Mouse (Mus musculus): ENCODE data around the gene Pnpla7. TPM values are rescaled to one million over a fixed set of nuclear protein-coding genes. Genes with fewer than 3 reads are reported as not detected.
A peak's percentile ranks its signal among the peaks of the same experiment; 100 is the strongest.
"Not testable (repeated sequence)": the region's sequence is repeated elsewhere in the genome, so short reads cannot be mapped to it uniquely, and the experiment has no call there.

Pnpla7 gene
- polyA plus RNA-seq, 1 experiment = 3.8 TPM

DNA sequence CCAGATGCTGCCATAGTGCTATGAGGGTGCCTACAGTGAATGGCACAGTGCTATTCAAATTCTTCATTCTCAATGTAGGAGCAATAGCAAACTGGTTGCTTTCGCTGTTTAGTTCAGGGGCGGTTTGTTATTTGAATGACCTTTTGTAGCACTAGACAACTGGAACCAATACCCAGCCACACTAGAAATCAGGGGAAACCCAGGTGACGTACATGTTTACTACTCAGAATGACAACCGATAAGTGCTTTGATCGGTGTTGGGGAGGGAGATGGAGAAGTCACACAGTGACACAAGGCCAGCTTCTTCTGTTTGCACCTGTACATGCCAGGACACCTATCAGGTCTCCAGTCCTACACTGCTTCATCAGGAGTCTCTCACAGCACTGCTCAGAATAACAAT is 46.2 kb upstream of the Pnpla7 start:
- Histone ChIP-seq H3K79me2 (ENCODE audit: control insufficient read depth, insufficient read depth) (no peaks in the 10 kb centered on the region), H3K4me3 (ENCODE audit: insufficient read depth, poor library complexity, severe bottlenecking) (no peak overlapping the region), H3K79me3 (ENCODE audit: low read depth) (no peaks in the 10 kb centered on the region), H3ac (ENCODE audit: control insufficient read depth, insufficient read length, low read depth) (no peak overlapping the region), H3K27me3 (ENCODE audit: control insufficient read depth, insufficient read depth, insufficient read length) (no peaks in the 10 kb centered on the region), H3K36me3 (ENCODE audit: control insufficient read depth, insufficient read depth) (no peaks in the 10 kb centered on the region)
- TF ChIP-seq MAX (IDR thresholded peaks at IDR 0.05) (no peak), FOSL1 (IDR thresholded peaks at IDR 0.05; ENCODE audit: insufficient read depth, low read length, poor library complexity, severe bottlenecking) (no peak), MYOD1 (IDR thresholded peaks at IDR 0.05; ENCODE audit: control insufficient read depth, insufficient read length, low read depth) (no peak), USF1 (IDR thresholded peaks at IDR 0.05; ENCODE audit: low read depth) (no peak), MYOG (IDR thresholded peaks at IDR 0.05; ENCODE audit: control insufficient read depth, extremely low read depth, insufficient read length) (no peak), CTCF (IDR thresholded peaks at IDR 0.05; ENCODE audit: control insufficient read depth, insufficient read depth, insufficient read length) (no peak), CEBPB (IDR thresholded peaks at IDR 0.05; ENCODE audit: low read depth) (no peak)

- Histone ChIP-seq H3K27me3 (ENCODE audit: control insufficient read depth, insufficient read depth, insufficient read length) (peaks cover 8% of the 10 kb centered on the region), H3K79me2 (ENCODE audit: control insufficient read depth, insufficient read depth) (no peaks in the 10 kb centered on the region), H3K79me3 (ENCODE audit: low read depth) (no peaks in the 10 kb centered on the region), H3ac (ENCODE audit: control insufficient read depth, insufficient read length, low read depth) (peak overlapping the region; percentile 77), H3K36me3 (ENCODE audit: control insufficient read depth, insufficient read depth) (no peaks in the 10 kb centered on the region), H3K4me3 (ENCODE audit: insufficient read depth, poor library complexity, severe bottlenecking) (peak overlapping the region; percentile 42)
- TF ChIP-seq CTCF (IDR thresholded peaks at IDR 0.05; ENCODE audit: control insufficient read depth, insufficient read depth, insufficient read length) (no peak), USF1 (IDR thresholded peaks at IDR 0.05; ENCODE audit: low read depth) (no peak), MAX (IDR thresholded peaks at IDR 0.05) (no peak), CEBPB (IDR thresholded peaks at IDR 0.05; ENCODE audit: low read depth) (no peak), MYOD1 (IDR thresholded peaks at IDR 0.05; ENCODE audit: control insufficient read depth, insufficient read length, low read depth) (no peak), FOSL1 (IDR thresholded peaks at IDR 0.05; ENCODE audit: insufficient read depth, low read length, poor library complexity, severe bottlenecking) (no peak), MYOG (IDR thresholded peaks at IDR 0.05; ENCODE audit: control insufficient read depth, extremely low read depth, insufficient read length) (no peak)
These were observed 41.3 kb upstream of the Pnpla7 start for GRCm38 (mm10) chr2:24934441-24934963.

- TF ChIP-seq MAX (IDR thresholded peaks at IDR 0.05) (peak; percentile 45), MYOD1 (IDR thresholded peaks at IDR 0.05; ENCODE audit: control insufficient read depth, insufficient read length, low read depth) (peak; percentile 50), USF1 (IDR thresholded peaks at IDR 0.05; ENCODE audit: low read depth) (no peak)
- H3K36me3 ChIP-seq (ENCODE audit: control insufficient read depth, insufficient read depth) = no peaks in the 10 kb centered on the region
- H3K4me3 ChIP-seq (ENCODE audit: insufficient read depth, poor library complexity, severe bottlenecking) = peak within 1 kb of the TSS; percentile 42
- no peaks in the 10 kb centered on the region for H3K79me2 ChIP-seq (ENCODE audit: control insufficient read depth, insufficient read depth)
- H3K27me3 ChIP-seq (ENCODE audit: control insufficient read depth, insufficient read depth, insufficient read length) = peaks cover 8% of the 10 kb centered on the region
- H3ac ChIP-seq (ENCODE audit: control insufficient read depth, insufficient read length, low read depth) = peak within 1 kb of the TSS; percentile 77
- H3K79me3 ChIP-seq (ENCODE audit: low read depth) = no peaks in the 10 kb centered on the region
These were observed 40.6 kb upstream of the Pnpla7 start, which contains the start of gene Arrdc1 for GRCm38 (mm10) chr2:24935057-24935796. TSS of gene Arrdc1 (minus strand) at chr2:24935252.

DNA sequence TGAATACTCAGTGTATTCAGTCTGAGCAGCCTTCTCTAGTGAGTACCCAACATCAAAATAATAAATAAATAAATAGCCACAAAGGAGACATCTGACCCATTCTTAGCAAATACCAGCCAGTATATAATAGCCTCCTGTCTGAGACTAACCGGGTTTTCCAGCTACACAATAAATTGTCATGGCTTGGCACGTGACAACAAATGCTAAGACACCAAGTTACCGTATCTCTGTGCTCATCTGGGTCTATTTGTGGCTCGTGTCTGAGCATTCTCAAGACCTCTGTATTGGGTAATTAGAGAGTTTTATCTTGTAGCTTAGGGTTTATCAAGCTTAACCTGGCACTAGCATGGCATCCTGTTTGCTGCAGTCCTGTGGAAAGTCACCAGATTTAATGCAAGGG is 33.7 kb upstream of the Pnpla7 start:
- peaks cover 15% of the 10 kb centered on the region for H3K27me3 ChIP-seq (ENCODE audit: control insufficient read depth, insufficient read depth, insufficient read length)
- H3K4me3 ChIP-seq (ENCODE audit: insufficient read depth, poor library complexity, severe bottlenecking) = no peak overlapping the region
- no peaks in the 10 kb centered on the region for H3K79me3 ChIP-seq (ENCODE audit: low read depth)
- H3K79me2 ChIP-seq (ENCODE audit: control insufficient read depth, insufficient read depth) = no peaks in the 10 kb centered on the region
- TF ChIP-seq CEBPB (IDR thresholded peaks at IDR 0.05; ENCODE audit: low read depth) (no peak), CTCF (IDR thresholded peaks at IDR 0.05; ENCODE audit: control insufficient read depth, insufficient read depth, insufficient read length) (no peak), FOSL1 (IDR thresholded peaks at IDR 0.05; ENCODE audit: insufficient read depth, low read length, poor library complexity, severe bottlenecking) (no peak), MYOD1 (IDR thresholded peaks at IDR 0.05; ENCODE audit: control insufficient read depth, insufficient read length, low read depth) (no peak), MYOG (IDR thresholded peaks at IDR 0.05; ENCODE audit: control insufficient read depth, extremely low read depth, insufficient read length) (no peak), USF1 (IDR thresholded peaks at IDR 0.05; ENCODE audit: low read depth) (no peak), MAX (IDR thresholded peaks at IDR 0.05) (no peak)
- H3ac ChIP-seq (ENCODE audit: control insufficient read depth, insufficient read length, low read depth) = no peak overlapping the region
- no peaks in the 10 kb centered on the region for H3K36me3 ChIP-seq (ENCODE audit: control insufficient read depth, insufficient read depth)

- not testable (repeated sequence) for H3ac ChIP-seq (ENCODE audit: control insufficient read depth, insufficient read length, low read depth)
These were observed 31.5 kb upstream of the Pnpla7 start for GRCm38 (mm10) chr2:24944304-24944703.

More at GRCm38 (mm10) chr2:24944304-24944703, 31.5 kb upstream of the Pnpla7 start:
- H3K79me2 ChIP-seq (ENCODE audit: control insufficient read depth, insufficient read depth); H3K79me3 ChIP-seq (ENCODE audit: low read depth); H3K36me3 ChIP-seq (ENCODE audit: control insufficient read depth, insufficient read depth); H3K4me3 ChIP-seq (ENCODE audit: insufficient read depth, poor library complexity, severe bottlenecking): not testable (repeated sequence)
- H3K27me3 ChIP-seq (ENCODE audit: control insufficient read depth, insufficient read depth, insufficient read length) = peaks cover 10% of the 10 kb centered on the region
